9 mouse cellular contexts compared by ENCODE assay signal in the genomic region with DNA sequence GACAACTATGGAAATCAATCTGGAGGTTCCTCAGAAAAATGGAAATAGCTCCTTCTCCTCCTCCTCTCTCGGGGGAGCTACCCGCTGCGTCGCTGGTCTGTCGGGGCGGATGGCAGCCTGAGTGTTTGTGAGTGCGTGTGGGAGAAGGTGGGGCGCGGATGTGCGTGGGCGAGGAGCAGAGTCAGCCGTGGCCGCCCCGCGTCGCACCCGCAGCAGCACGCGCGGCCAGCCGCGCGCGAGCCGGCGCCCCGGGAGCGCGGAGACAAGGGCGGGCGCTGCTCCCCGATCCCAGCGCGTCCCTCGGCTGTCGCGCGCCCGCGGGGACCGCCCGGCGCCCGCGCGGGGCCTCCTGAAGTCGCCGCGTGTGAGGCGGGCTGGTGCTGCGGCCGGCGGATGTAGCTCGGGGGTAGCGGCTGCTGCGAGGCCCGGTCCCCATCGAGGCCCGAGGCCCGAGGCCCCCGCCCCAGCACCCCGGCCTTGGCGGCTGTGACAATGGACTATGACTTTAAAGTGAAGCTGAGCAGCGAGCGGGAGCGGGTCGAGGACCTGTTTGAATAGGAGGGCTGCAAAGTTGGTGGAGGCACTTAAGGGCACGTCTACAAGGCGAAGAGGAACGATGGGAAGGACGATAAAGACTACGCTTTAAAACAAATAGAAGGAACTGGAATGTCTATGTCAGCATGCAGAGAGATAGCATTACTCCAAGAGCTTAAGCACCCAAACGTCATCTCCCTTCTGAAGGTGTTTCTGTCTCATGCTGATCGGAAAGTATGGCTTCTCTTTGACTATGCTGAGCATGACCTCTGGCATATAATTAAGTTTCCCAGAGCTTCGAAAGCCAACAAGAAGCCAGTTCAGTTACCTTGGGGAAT. TPM values are rescaled to one million over a fixed set of nuclear protein-coding genes. Genes with fewer than 3 reads are reported as not detected.
DNase-seq lines count a peak whose midpoint lies in the region; ATAC-seq and TF ChIP-seq lines count a peak whose summit lies in the region.
"Had no signal": no experiment of that assay in that cellular context is flagged by ENCODE, and none has a peak within 500 bp of the region (broad histone marks: within the 10 kb centered on the region; RNA-seq: fewer than 3 reads in every experiment).

No protein-coding gene starts in this region.

- no peak for TF ChIP-seq POLR2A in small intestine, adult 2 months (IDR thresholded peaks at IDR 0.05; ENCODE audit: low read depth, low read length)

- no peak for DNase-seq in gastrocnemius, adult 2 months
- no peak for DNase-seq in gastrocnemius, postnatal 25 days
- peak; percentile 4 for DNase-seq in adrenal gland, postnatal 10 days
- DNase-seq in layer of hippocampus, adult 18-20 months (ENCODE audit: low spot score in 2 of 2), result peak; percentile 37 to 65
- DNase-seq in liver, embryonic 14.5 days (ENCODE audit: low read depth in 3 of 3, low spot score in 3 of 3), result no peak
- DNase-seq in spleen, postnatal 4 days (ENCODE audit: low spot score in 2 of 2), result no peak

- H3K9ac ChIP-seq in forebrain, embryonic 15.5 days (replicated peaks), result peak overlapping the region; percentile 55
- no peak overlapping the region for H3K9ac ChIP-seq in liver, embryonic 14.5 days (replicated peaks)

- H3K9me3 ChIP-seq in forebrain, embryonic 15.5 days, result no peaks in the 10 kb centered on the region
- no peaks in the 10 kb centered on the region for H3K9me3 ChIP-seq in liver, embryonic 14.5 days (ENCODE audit: control insufficient read depth, low read length)

- no peak for TF ChIP-seq CTCF in gastrocnemius, adult 2 months (IDR thresholded peaks at IDR 0.05)
- TF ChIP-seq CTCF in liver, embryonic 14.5 days (IDR thresholded peaks at IDR 0.05; ENCODE audit: low read depth), result no peak
- no peak for TF ChIP-seq CTCF in small intestine, adult 2 months (IDR thresholded peaks at IDR 0.05; ENCODE audit: extremely low read depth, insufficient read length, insufficient replicate concordance, low read depth, low read length)

- TF ChIP-seq EP300 in liver, embryonic 14.5 days (IDR thresholded peaks at IDR 0.05; ENCODE audit: low read depth), result no peak

- no peaks in the 10 kb centered on the region for H3K27me3 ChIP-seq in forebrain, embryonic 15.5 days
- peaks cover 13% of the 10 kb centered on the region for H3K27me3 ChIP-seq in liver, embryonic 14.5 days (ENCODE audit: control insufficient read depth, insufficient read depth, low read length)
- H3K27me3 ChIP-seq in small intestine, adult 2 months (ENCODE audit: control insufficient read depth, insufficient read depth, low read length), result peaks cover 7% of the 10 kb centered on the region
- H3K27me3 ChIP-seq: CH12.LX had no signal

- H3K27ac ChIP-seq in gastrocnemius, adult 2 months, result no peak overlapping the region
- no peak overlapping the region for H3K27ac ChIP-seq in forebrain, embryonic 15.5 days (replicated peaks)
- no peak overlapping the region for H3K27ac ChIP-seq in liver, embryonic 14.5 days
- no peak overlapping the region for H3K27ac ChIP-seq in small intestine, adult 2 months (ENCODE audit: insufficient read depth, low read depth, low read length)

- 4% methylated on average over 74 of the region's 75 CpGs for WGBS in forebrain, embryonic 15.5 days
- 6% methylated on average over 50 of the region's 75 CpGs for WGBS in liver, embryonic 14.5 days (ENCODE audit: insufficient replicate concordance)
- 5% methylated on average over 56 of the region's 75 CpGs for WGBS in small intestine, adult 2 months

- peak overlapping the region; percentile 47 for H3K4me3 ChIP-seq in gastrocnemius, adult 2 months
- peak overlapping the region; percentile 56 for H3K4me3 ChIP-seq in forebrain, embryonic 15.5 days
- peak overlapping the region; percentile 0 to 28; a peak in 2 of 4 replicates for H3K4me3 ChIP-seq in liver, embryonic 14.5 days (ENCODE audit: insufficient read depth in 1 of 2, low read depth in 2 of 2, low read length in 2 of 2)
- peak overlapping the region; percentile 18; the same call in 1 of the 2 replicates for H3K4me3 ChIP-seq in small intestine, adult 2 months (ENCODE audit: low read depth, low read length)

- intact Hi-C loops in gastrocnemius, adult 2 months (cut with DNase I), result no loop called here

- peak overlapping the region; percentile 82 for H3K4me2 ChIP-seq in forebrain, embryonic 15.5 days (replicated peaks)
- peak overlapping the region; percentile 37 for H3K4me2 ChIP-seq in liver, embryonic 14.5 days (ENCODE audit: low read depth)

- ATAC-seq in forebrain, embryonic 15.5 days (replicated peaks), result peak; percentile 94
- no peak for ATAC-seq in liver, embryonic 14.5 days (ENCODE audit: insufficient read depth)

- no peaks in the 10 kb centered on the region for H3K4me1 ChIP-seq in forebrain, embryonic 15.5 days
- H3K4me1 ChIP-seq in liver, embryonic 14.5 days (replicated peaks; ENCODE audit: control insufficient read depth in 2 of 2, insufficient read depth in 2 of 2, low read length in 1 of 2), result no peaks in the 10 kb centered on the region
- H3K4me1 ChIP-seq in small intestine, adult 2 months (ENCODE audit: control insufficient read depth, insufficient read depth, insufficient read length, low read length), result peaks cover 2% of the 10 kb centered on the region; the same call in 1 of the 2 replicates

- H3K36me3 ChIP-seq in forebrain, embryonic 15.5 days, result no peaks in the 10 kb centered on the region
- H3K36me3 ChIP-seq in liver, embryonic 14.5 days (replicated peaks; ENCODE audit: control insufficient read depth, insufficient read depth, low read depth), result no peaks in the 10 kb centered on the region
- no peaks in the 10 kb centered on the region for H3K36me3 ChIP-seq in small intestine, adult 2 months (ENCODE audit: control insufficient read depth, insufficient read depth, low read length)

RNA-seq across cellular contexts. Expression of gene Gm7247, which starts 3.2 kb away (rescaled TPM):
- not detected for total RNA-seq in gastrocnemius, adult 2 months (2021)
- not detected for total RNA-seq in gastrocnemius, postnatal 25 days (2021)
- not detected for total RNA-seq in adrenal gland, postnatal 10 days (2021)
- not detected in 2 replicates for polyA plus RNA-seq in forebrain, embryonic 15.5 days (2015; fragmentation: Nextera tagmentation; extraction: Ambion mirVana)
- total RNA-seq in layer of hippocampus, adult 18-20 months (2021), result not detected
- polyA plus RNA-seq in liver, embryonic 14.5 days (2012; rRNA removed), result not detected in 2 replicates
- not detected in 2 replicates for polyA plus RNA-seq in liver, embryonic 14.5 days (2014; fragmentation: Nextera tagmentation; extraction: Ambion mirVana)
- not detected in 2 replicates for polyA plus RNA-seq in small intestine, adult 2 months (2012; rRNA removed)
- total RNA-seq: CH12.LX had no signal

RNA-seq across cellular contexts. Expression of gene Vmn2r88, which starts 52.3 kb away (rescaled TPM):
- not detected for total RNA-seq in gastrocnemius, adult 2 months (2021)
- not detected for total RNA-seq in gastrocnemius, postnatal 25 days (2021)
- not detected for total RNA-seq in adrenal gland, postnatal 10 days (2021)
- polyA plus RNA-seq in forebrain, embryonic 15.5 days (2015; fragmentation: Nextera tagmentation; extraction: Ambion mirVana), result not detected in 2 replicates
- total RNA-seq in layer of hippocampus, adult 18-20 months (2021), result not detected
- not detected in 2 replicates for polyA plus RNA-seq in liver, embryonic 14.5 days (2012; rRNA removed)
- not detected in 2 replicates for polyA plus RNA-seq in liver, embryonic 14.5 days (2014; fragmentation: Nextera tagmentation; extraction: Ambion mirVana)
- not detected in 2 replicates for polyA plus RNA-seq in small intestine, adult 2 months (2012; rRNA removed)
- total RNA-seq: CH12.LX had no signal

Comparison
In these comparisons a context has a peak if more than half of its experiments do, and no peak if none do; other contexts are left out.
1. DNase-seq: peak in adrenal gland, postnatal 10 days (single experiment) and layer of hippocampus, adult 18-20 months (2 of 2); none in gastrocnemius, adult 2 months (single experiment), gastrocnemius, postnatal 25 days (single experiment), liver, embryonic 14.5 days (0 of 3) and spleen, postnatal 4 days (0 of 2).
2. Peak in every context shown above with its lines, with median percentiles within 50 percentile points of each other: H3K4me3 ChIP-seq.